Mouse (Mus musculus) myocyte (in vitro differentiated cells): ENCODE data around the gene Ccdc175. TPM values are rescaled to one million over a fixed set of nuclear protein-coding genes. Genes with fewer than 3 reads are reported as not detected.

Experiments used
- H3K27me3 ChIP-seq: one replicate; pipeline ENCODE4 v1.6.1; 2011; ENCODE audit not compliant: control insufficient read depth, insufficient read depth, insufficient read length
- H3K36me3 ChIP-seq: one replicate; pipeline ENCODE4 v1.6.1; 2011; ENCODE audit not compliant: control insufficient read depth, insufficient read depth
- H3K4me2 ChIP-seq: one replicate; pipeline ENCODE4 v1.6.1; 2011; ENCODE audit warnings: low read depth, control low read depth
- H3K4me3 ChIP-seq: one replicate; pipeline ENCODE4 v1.5.1; 2011; ENCODE audit warnings: mild to moderate bottlenecking, control low read depth, moderate library complexity
- H3K79me2 ChIP-seq: one replicate; pipeline ENCODE4 v1.6.1; 2011; ENCODE audit not compliant: control insufficient read depth, insufficient read depth
- H3ac ChIP-seq: one replicate; pipeline ENCODE4 v1.6.1; 2011; ENCODE audit not compliant: control insufficient read depth, insufficient read length
- CEBPB ChIP-seq: IDR thresholded peaks from 2 replicates; pipeline ENCODE4 v1.6.1; 2011; ENCODE audit warnings: mild to moderate bottlenecking, moderate library complexity; ENCODE audit not compliant: poor library complexity, insufficient read depth, severe bottlenecking
- E2F4 ChIP-seq: IDR thresholded peaks from one replicate; pipeline ENCODE4 v1.6.1; 2011; ENCODE audit warnings: mild to moderate bottlenecking, control low read depth, moderate library complexity; ENCODE audit not compliant: insufficient read depth
- MAX ChIP-seq: IDR thresholded peaks from one replicate; pipeline ENCODE4 v1.6.1; 2011; ENCODE audit warnings: low read depth, mild to moderate bottlenecking, control low read depth
- MYOD1 ChIP-seq, 3 experiments: IDR thresholded peaks; one replicate each; pipeline ENCODE4 v1.6.1; 2011; ENCODE audit warnings: control low read depth in 2 of 3, low read depth in 2 of 3, mild to moderate bottlenecking in 2 of 3, moderate library complexity in 1 of 3; ENCODE audit not compliant: insufficient read length in 2 of 3, control insufficient read depth in 1 of 3
- MYOG ChIP-seq, 3 experiments: IDR thresholded peaks; one replicate each; pipeline ENCODE4 v1.6.1; 2011; ENCODE audit warnings: control low read depth in 2 of 3, low read depth in 2 of 3, mild to moderate bottlenecking in 2 of 3; ENCODE audit not compliant: insufficient read length in 2 of 3, control insufficient read depth in 1 of 3, insufficient read depth in 1 of 3
- POLR2A ChIP-seq: IDR thresholded peaks from one replicate; pipeline ENCODE4 v1.6.1; 2011; ENCODE audit warnings: low read depth, mild to moderate bottlenecking, control low read depth, moderate library complexity; ENCODE audit not compliant: insufficient read length
- POLR2AphosphoS2 ChIP-seq: IDR thresholded peaks from one replicate; pipeline ENCODE4 v1.6.1; 2011; ENCODE audit warnings: low read depth, control low read depth; ENCODE audit not compliant: insufficient read length
- REST ChIP-seq: IDR thresholded peaks from one replicate; pipeline ENCODE4 v1.6.1; 2011; ENCODE audit warnings: mild to moderate bottlenecking, control low read depth, moderate library complexity; ENCODE audit not compliant: insufficient read depth, insufficient read length
- SRF ChIP-seq: IDR thresholded peaks from one replicate; pipeline ENCODE4 v1.6.1; 2011; ENCODE audit warnings: low read depth; ENCODE audit not compliant: control insufficient read depth, insufficient read length
- TCF12 ChIP-seq: IDR thresholded peaks from one replicate; pipeline ENCODE4 v1.6.1; 2011; ENCODE audit warnings: mild to moderate bottlenecking, control low read depth; ENCODE audit not compliant: poor library complexity, insufficient read depth, severe bottlenecking
- TCF3 ChIP-seq: IDR thresholded peaks from one replicate; pipeline ENCODE4 v1.6.1; 2011; ENCODE audit warnings: low read depth, control low read depth; ENCODE audit not compliant: insufficient read length
- USF1 ChIP-seq: IDR thresholded peaks from one replicate; pipeline ENCODE4 v1.6.1; 2011; ENCODE audit warnings: low read depth, mild to moderate bottlenecking, control low read depth, moderate library complexity
- polyA plus RNA-seq: library from polyadenylated mRNA; unstranded; fragments of >200 nt; fragmentation: generic; extraction: Trizol; gene quantifications from one replicate; pipeline ENCODE4 v1.2.1, GENCODE M21; 2012; ENCODE audit warnings: missing spikeins

The Ccdc175 gene
- polyA plus RNA-seq, 1 experiment = not detected

GRCm38 (mm10) chr12:72104525-72105281, 80.1 kb downstream of the Ccdc175 start:
- Histone ChIP-seq H3ac (no peak overlapping the region), H3K27me3 (peaks cover 12% of the 10 kb centered on the region), H3K36me3 (peaks cover 8% of the 10 kb centered on the region), H3K4me2 (peak overlapping the region; percentile 37), H3K79me2 (no peaks in the 10 kb centered on the region), H3K4me3 (no peak overlapping the region)
- no peak for TF ChIP-seq E2F4
- no peak for TF ChIP-seq SRF
- TF ChIP-seq USF1 = no peak
- TF ChIP-seq REST = no peak
- TF ChIP-seq TCF12 = no peak
- TF ChIP-seq MYOD1 (IDR thresholded peaks at IDR 0.05; ENCODE audit: control insufficient read depth in 1 of 3, insufficient read length in 2 of 3, low read depth in 2 of 3) = no peak
- no peak for TF ChIP-seq POLR2A
- no peak for TF ChIP-seq POLR2AphosphoS2
- TF ChIP-seq CEBPB = no peak
- TF ChIP-seq MYOG (IDR thresholded peaks at IDR 0.05; ENCODE audit: control insufficient read depth in 1 of 3, insufficient read depth in 1 of 3, insufficient read length in 2 of 3, low read depth in 2 of 3) = no peak
- TF ChIP-seq TCF3 = no peak
- TF ChIP-seq MAX = no peak

- TF ChIP-seq TCF3 (no peak), E2F4 (no peak)
- no peak overlapping the region for H3K4me2 ChIP-seq
- H3K4me3 ChIP-seq = no peak overlapping the region
- H3K27me3 ChIP-seq = peaks cover 10% of the 10 kb centered on the region
- no peak overlapping the region for H3ac ChIP-seq
- peaks cover 8% of the 10 kb centered on the region for H3K36me3 ChIP-seq
- no peaks in the 10 kb centered on the region for H3K79me2 ChIP-seq
Observed at GRCm38 (mm10) chr12:72104027-72104426, 80.8 kb downstream of the Ccdc175 start.

- Histone ChIP-seq H3K4me2 (no peak overlapping the region), H3K4me3 (no peak overlapping the region)
Observed at GRCm38 (mm10) chr12:72102776-72103175, 82.1 kb downstream of the Ccdc175 start.

GRCm38 (mm10) chr12:72096966-72097365, 87.9 kb downstream of the Ccdc175 start:
- H3K4me3 ChIP-seq = no peak overlapping the region
- no peak overlapping the region for H3K4me2 ChIP-seq
- H3K27me3 ChIP-seq = no peaks in the 10 kb centered on the region
- no peaks in the 10 kb centered on the region for H3K79me2 ChIP-seq
- H3ac ChIP-seq = no peak overlapping the region
- peaks cover 31% of the 10 kb centered on the region for H3K36me3 ChIP-seq
- no peak for TF ChIP-seq POLR2AphosphoS2
- no peak for TF ChIP-seq POLR2A
- no peak for TF ChIP-seq TCF12
- no peak for TF ChIP-seq E2F4
- no peak for TF ChIP-seq MYOD1 (IDR thresholded peaks at IDR 0.05; ENCODE audit: control insufficient read depth in 1 of 3, insufficient read length in 2 of 3, low read depth in 2 of 3)
- no peak for TF ChIP-seq TCF3
- TF ChIP-seq CEBPB = no peak
- TF ChIP-seq MAX = no peak
- TF ChIP-seq MYOG (IDR thresholded peaks at IDR 0.05; ENCODE audit: control insufficient read depth in 1 of 3, insufficient read depth in 1 of 3, insufficient read length in 2 of 3, low read depth in 2 of 3) = no peak
- no peak for TF ChIP-seq REST
- TF ChIP-seq USF1 = no peak
- TF ChIP-seq SRF = no peak

More at GRCm38 (mm10) chr12:72102776-72103175, 82.1 kb downstream of the Ccdc175 start:
- Histone ChIP-seq H3ac (no peak overlapping the region), H3K36me3 (peaks cover 8% of the 10 kb centered on the region), H3K79me2 (no peaks in the 10 kb centered on the region), H3K27me3 (peaks cover 4% of the 10 kb centered on the region)
- TF ChIP-seq MYOD1 (IDR thresholded peaks at IDR 0.05; ENCODE audit: control insufficient read depth in 1 of 3, insufficient read length in 2 of 3, low read depth in 2 of 3) (no peak), POLR2A (no peak), MYOG (IDR thresholded peaks at IDR 0.05; ENCODE audit: control insufficient read depth in 1 of 3, insufficient read depth in 1 of 3, insufficient read length in 2 of 3, low read depth in 2 of 3) (no peak), SRF (no peak), TCF12 (no peak), USF1 (no peak), E2F4 (no peak), CEBPB (no peak), TCF3 (no peak), MAX (no peak), POLR2AphosphoS2 (no peak), REST (no peak)

DNA sequence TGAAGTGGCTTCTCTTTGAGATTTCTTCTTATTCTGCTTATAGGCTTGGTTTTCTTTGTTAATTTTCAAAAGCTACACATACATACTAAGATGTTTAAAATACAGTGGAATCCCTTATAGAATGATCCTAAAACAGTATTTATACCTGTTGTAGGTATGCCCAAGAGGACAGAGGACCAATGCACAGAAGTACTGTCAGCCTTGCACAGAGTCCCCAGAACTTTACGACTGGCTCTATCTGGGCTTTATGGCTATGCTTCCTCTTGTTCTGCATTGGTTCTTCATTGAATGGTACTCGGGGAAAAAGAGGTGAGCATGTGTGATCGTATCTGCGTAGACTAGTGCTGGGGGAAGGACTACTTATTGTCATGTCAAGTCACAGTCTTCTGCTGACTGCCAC, 95.0 kb downstream of the Ccdc175 start:
- TF ChIP-seq POLR2A (no peak), MAX (no peak), E2F4 (no peak), CEBPB (no peak)
- peaks cover 13% of the 10 kb centered on the region for H3K36me3 ChIP-seq
- no peak overlapping the region for H3K4me2 ChIP-seq
- H3K27me3 ChIP-seq = no peaks in the 10 kb centered on the region
- no peak overlapping the region for H3ac ChIP-seq
- H3K79me2 ChIP-seq = peaks cover 11% of the 10 kb centered on the region
- H3K4me3 ChIP-seq = no peak overlapping the region
